Mouse (Mus musculus): Measurements from ENCODE around the gene Gpkow.

GRCm38 (mm10) chrX:7673578-7674281 lies 23.2 kb upstream of the Gpkow start:
- TF ChIP-seq CTCF (IDR thresholded peaks at IDR 0.05) (no peak), EP300 (IDR thresholded peaks at IDR 0.05) (no peak)
